Mouse (Mus musculus) brain, embryonic 14.5 days (tissue): ENCODE measurements around the gene Ltbp1.

Source experiments
- CTCF ChIP-seq: fragments of 200-500 bp; IDR thresholded peaks from 2 replicates; pipeline ENCODE4 v1.5.1; 2012; ENCODE audit warnings: inconsistent platforms, mild to moderate bottlenecking, moderate library complexity, borderline replicate concordance; ENCODE audit not compliant: insufficient read depth, insufficient read length; ENCODE audit errors: extremely low read depth
- POLR2A ChIP-seq: fragments of 200-500 bp; IDR thresholded peaks from 2 replicates; pipeline ENCODE4 v1.6.1; 2012; ENCODE audit warnings: mild to moderate bottlenecking, inconsistent platforms, borderline replicate concordance; ENCODE audit not compliant: poor library complexity, insufficient read depth, insufficient read length, severe bottlenecking; ENCODE audit errors: extremely low read depth

- TF ChIP-seq CTCF (no peak), POLR2A (no peak)
Measured at GRCm38 (mm10) chr17:74967298-74967848, 38.0 kb upstream of the Ltbp1 start.
